Mouse (Mus musculus) ovary, postnatal 10 days (tissue): ENCODE data around the gene Mrgbp.

Experiments
- DNase-seq: peaks from one replicate; pipeline ENCODE4 v3.0.0; 2022; ENCODE audit warnings: low spot score

Gene Mrgbp

GRCm38 (mm10) chr2:180589123-180589831 is 8.2 kb downstream of the Mrgbp start, which contains the start of gene Ogfr:
TSS of gene Ogfr (plus strand) at chr2:180589245.
- peak; percentile 67 for DNase-seq

- no peak for DNase-seq
Observed at GRCm38 (mm10) chr2:180597490-180597889, 16.4 kb downstream of the Mrgbp start, which contains the start of gene Col9a3. TSS of gene Col9a3 (plus strand) at chr2:180597790.

GRCm38 (mm10) chr2:180598157-180598705 is 17.1 kb downstream of the Mrgbp start:
- DNase-seq, result no peak

- no peak for DNase-seq
Observed at GRCm38 (mm10) chr2:180600569-180601021, 19.5 kb downstream of the Mrgbp start.

GRCm38 (mm10) chr2:180604781-180605180 is 23.7 kb downstream of the Mrgbp start:
- DNase-seq, result no peak

GRCm38 (mm10) chr2:180610283-180610682 is 29.2 kb downstream of the Mrgbp start:
- DNase-seq, result no peak

GRCm38 (mm10) chr2:180611882-180612281 is 30.8 kb downstream of the Mrgbp start:
- no peak for DNase-seq
